Mouse (Mus musculus): ENCODE results near the gene Zfp385b.

The Zfp385b gene

DNA sequence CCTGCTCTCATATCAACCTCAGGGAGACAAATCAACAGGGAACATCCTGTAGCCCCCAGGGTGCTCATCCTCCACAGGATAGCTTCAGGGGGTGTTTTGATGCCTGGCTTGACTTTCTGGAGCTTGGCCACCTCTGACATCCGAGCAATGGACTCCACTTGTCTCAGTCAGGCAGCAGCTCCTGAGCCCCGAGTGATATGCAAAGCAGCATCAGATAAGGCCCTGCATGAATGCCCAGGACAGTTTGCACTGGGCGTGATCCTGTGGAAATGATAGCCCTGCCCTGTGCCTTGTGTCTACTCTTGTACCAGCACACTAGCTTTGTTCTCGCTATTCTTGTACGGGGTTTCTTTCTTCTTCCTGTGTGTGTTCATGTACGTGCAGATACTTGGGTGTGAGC is 303.8 kb downstream of the Zfp385b start:
- DNase-seq (ENCODE audit: low read depth) = no peak

GRCm38 (mm10) chr2:77515011-77515410 is 304.4 kb downstream of the Zfp385b start:
- DNase-seq (ENCODE audit: low read depth) = no peak

DNA sequence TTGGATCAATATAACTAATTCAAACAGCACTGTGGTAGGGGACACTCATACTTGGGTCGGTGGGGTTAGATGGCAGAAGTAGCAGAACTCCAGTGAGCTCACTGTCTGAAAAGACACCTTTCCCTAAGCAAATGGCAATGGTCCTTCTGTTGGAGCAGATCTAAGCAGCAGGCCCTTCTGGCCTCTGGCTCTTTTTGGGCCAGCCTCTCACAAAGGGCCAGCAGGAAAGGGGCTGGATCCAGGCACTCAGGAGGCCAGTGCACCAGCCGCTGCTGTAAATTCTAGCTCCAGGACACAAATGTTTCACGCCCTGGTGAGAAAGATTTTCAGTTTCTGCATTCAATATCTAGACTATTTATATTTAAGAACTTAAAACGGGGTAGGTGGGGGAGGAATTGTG is 305.0 kb downstream of the Zfp385b start:
- no peak for DNase-seq (ENCODE audit: low read depth)

- no peak for DNase-seq (ENCODE audit: low read depth)
Measured at GRCm38 (mm10) chr2:77508731-77509130, 310.7 kb downstream of the Zfp385b start.

DNA sequence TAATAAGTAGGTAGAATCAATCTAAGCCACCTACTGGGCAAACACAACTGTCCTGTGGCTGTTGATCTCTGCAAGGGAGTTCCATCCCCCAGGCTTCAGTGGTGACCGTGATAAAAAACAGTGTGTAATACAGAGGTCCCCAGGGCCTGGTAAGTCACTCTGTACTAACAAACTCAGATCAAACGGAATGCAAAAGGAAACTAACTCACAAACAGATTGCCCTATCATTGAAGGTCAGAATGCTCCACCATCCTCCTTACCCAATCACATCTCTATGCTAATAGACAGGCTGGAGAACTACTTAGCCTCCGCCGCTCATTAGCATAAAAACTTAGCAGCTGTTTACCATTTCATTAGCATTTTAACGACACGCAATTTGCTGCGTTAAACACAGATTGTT is 313.1 kb downstream of the Zfp385b start:
- no peak for DNase-seq (ENCODE audit: low read depth)

GRCm38 (mm10) chr2:77505614-77506013 is 313.8 kb downstream of the Zfp385b start:
- DNase-seq (ENCODE audit: low read depth) = no peak

DNA sequence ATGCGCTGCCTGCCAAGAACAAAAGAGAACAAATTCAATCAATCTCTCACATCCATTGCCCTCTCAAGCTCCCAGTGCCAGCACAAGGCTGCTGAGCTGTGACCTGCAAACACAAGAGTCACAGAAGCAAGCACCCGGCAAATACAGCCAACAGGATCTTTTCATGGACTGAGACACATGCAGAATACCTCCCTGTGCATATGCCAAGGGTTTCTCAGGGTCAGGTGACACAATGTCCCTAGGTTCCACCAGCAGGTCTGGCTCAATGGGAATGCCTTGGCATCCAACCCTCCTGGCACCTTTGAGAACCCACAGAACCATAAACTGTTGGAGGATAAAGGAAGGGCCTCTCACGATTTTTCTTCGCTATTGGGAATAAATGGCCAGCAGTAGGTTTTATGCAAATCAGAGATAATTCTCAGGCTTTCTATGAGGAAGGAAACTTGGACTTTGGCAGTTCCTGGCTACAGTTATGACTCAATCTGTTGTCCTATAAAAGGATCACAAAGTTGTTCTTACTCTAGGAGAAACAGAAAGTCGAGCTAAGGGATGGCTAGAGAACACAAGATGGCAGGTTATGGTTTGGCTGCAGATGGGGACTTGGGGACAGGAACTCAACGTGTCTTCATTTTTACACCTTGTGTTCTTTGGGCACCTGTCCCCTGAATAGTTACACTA is 315.6 kb downstream of the Zfp385b start:
- DNase-seq (ENCODE audit: low read depth) = no peak

DNA sequence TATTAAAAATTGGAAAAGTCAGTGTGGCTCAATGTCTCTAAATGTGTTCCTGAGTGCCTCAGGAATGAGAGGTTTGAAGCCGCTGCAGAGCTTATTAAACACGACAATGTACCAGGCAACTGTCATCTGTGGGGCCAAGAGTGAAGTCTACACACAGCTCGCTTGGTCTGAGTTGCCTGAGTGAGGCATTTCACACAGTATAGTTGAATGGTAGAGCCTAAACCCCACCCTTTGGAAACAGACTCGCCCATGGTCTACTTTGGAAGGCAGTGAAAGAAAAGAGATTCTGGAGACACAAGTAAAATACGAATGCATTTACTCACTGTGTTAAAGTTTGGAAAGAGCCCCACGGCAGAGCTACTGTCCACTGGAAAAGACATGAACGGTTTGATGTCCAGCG is 316.2 kb downstream of the Zfp385b start:
- no peak for DNase-seq (ENCODE audit: low read depth)

DNA sequence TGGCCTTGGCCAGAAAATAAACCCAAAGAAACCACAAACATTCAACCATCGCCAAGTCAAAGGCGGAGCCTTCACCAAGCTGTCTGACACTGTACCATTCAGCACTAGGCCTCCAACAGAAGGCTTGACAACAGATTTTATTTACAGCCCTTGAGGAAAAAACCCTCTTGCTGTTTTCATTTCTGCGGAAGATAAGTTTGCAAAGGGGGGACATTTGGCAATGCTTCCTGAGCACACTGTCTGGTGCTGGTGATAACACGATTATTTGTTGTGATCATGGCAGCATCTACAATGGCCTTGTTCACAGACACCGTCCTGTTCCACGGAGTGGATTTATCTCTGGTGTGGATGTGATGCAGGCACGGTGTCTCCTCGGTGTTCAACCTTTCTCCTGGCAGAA is 317.0 kb downstream of the Zfp385b start:
- no peak for DNase-seq (ENCODE audit: low read depth)

- no peak for DNase-seq (ENCODE audit: low read depth)
Measured at GRCm38 (mm10) chr2:77500480-77500879, 319.0 kb downstream of the Zfp385b start.

DNA sequence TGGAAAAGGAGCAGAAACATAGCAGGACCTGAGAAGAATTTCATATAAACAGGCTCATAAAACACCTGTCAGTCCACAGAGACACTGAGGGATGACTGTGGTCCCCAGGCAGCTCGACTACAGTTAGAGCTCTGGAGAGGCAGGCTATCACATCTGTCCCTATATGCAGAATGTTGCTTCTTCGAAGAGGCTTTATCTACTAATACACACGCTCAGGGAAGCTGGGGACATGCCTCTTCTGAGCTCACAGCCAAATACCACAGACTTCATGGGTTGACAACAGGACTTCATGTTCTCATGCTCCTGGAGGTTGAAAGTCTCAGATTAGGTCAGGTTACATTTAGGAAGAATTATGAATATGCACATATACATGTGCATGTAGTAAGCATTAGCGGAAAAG is 321.1 kb downstream of the Zfp385b start:
- no peak for DNase-seq (ENCODE audit: low read depth)

DNA sequence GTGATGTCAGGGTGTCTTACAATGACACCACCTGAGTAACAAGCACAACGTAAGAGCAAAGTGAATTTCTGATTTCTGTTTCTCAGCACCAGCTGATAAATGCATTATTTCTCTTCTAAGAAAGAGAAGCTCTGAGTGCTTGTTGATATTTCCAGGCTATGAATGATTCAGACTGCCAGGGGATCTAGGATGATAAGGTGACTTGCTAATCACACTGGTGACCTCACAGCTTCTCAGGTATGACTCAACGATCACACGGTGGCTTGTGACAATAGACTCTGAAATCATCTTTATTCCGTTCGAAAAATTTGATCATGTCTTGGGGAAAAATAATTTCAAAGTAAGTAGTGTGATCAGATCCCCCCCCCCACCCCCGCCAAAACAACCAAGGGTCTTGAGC is 321.5 kb downstream of the Zfp385b start:
- DNase-seq (ENCODE audit: low read depth) = no peak

DNA sequence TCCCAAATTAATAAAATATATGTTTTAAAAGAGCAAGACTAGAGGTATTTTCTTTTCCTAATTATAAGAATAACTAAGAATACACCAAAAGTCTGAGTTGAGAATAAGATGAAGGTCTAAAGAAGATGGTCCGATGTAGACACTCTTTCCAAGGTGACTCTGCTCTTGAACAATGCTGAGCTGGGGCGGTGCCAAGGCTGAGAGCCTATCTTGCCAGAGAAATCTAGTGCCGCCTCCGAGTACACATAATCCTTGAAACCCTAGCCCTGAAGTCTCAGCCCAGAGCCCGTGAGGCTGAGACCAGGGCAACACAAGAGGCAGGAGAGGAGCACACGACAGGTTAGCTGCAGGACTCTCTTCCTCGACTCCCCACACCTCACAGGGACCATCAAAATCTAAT is 323.4 kb downstream of the Zfp385b start:
- DNase-seq (ENCODE audit: low read depth) = no peak

GRCm38 (mm10) chr2:77495344-77495743 is 324.1 kb downstream of the Zfp385b start:
- DNase-seq (ENCODE audit: low read depth) = no peak

- DNase-seq (ENCODE audit: low read depth) = no peak
Measured at GRCm38 (mm10) chr2:77493695-77494094, 325.7 kb downstream of the Zfp385b start.

DNA sequence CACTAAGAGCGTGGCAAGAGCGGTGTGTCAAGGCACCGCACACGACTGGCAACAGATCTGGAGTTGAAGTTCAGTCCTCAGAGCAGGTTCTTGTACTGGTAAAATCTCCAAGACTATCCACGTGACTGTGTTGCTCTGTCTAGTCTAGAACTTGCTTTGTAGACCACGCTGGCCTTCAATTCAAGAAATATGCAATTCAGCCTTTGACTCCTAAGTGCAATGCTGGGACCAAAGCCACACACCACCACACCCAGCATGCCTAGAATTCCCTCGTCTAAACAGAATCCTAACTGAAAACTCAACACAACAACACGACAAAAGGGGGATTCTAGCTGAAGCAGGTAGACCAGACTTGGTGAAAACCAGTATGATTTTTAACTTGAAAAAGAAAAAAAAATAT is 332.3 kb downstream of the Zfp385b start:
- no peak for DNase-seq (ENCODE audit: low read depth)

DNA sequence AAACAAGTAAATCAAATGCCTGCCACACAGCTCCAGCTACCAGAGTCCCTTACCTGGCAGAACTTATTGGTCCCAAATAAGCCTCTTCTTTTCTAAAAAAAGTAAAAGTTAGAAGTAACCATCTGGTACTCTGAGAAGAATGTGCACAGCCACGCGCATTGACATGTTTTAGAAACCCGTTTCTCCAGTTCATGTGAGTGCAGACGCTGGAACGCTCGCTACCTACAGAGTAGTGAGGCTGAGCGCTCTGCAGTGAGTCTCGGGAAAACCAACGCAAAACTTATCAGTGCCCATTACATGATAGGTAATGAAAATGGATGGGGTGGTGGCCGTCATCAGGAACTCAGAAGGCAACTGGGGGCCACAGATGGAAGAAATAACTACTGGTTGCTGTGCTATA is 338.2 kb downstream of the Zfp385b start:
- no peak for DNase-seq (ENCODE audit: low read depth)

DNA sequence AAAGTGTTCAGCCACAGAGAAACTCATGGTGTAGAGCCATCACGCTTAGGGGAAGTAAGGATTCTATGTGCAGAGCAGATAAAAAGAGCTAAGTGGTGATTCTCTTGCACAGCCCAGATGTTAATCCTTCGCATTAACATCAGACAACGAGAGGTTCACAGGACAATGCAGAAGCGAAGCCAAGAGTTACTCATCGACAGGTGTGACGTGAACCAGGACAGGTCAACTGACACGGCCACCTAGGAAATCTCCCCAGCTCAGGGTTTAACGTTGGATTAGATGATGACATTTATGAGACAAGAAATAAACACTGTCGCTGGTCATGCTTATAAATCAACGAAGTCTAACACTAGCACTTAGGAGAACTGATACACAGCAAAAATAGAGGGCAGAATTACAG is 341.9 kb downstream of the Zfp385b start:
- DNase-seq (ENCODE audit: low read depth) = no peak

- no peak for DNase-seq (ENCODE audit: low read depth)
Measured at GRCm38 (mm10) chr2:77476444-77476843, 343.0 kb downstream of the Zfp385b start.

DNA sequence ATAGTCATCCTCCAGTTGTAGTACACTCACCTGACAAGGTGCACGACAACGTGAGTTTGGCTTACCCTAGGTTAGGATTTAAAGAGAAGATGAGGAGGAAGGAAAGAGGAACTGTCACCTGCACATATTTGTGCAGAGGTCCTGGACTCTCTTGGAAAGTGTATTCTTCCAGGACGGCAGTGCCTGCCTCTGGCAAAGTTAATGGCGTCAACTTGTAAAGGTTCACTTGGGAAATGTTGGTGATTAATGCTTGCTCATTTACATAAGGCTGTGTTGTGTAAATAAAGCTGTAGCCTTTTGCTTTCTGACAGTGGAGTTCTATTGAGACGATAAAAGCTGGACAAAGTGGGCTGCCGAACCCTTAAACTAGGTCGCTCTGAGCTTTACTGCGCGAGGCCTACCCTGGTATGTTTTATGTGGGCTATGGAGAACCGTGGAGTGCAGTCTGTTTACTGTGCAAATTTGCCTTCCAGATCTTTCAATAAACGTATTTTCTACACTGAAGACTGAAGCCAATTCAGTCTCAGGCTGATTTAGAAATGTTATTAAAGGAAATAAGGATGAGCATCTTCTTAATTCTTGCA is 347.1 kb downstream of the Zfp385b start:
- DNase-seq (ENCODE audit: low read depth) = no peak

GRCm38 (mm10) chr2:77470716-77471115 is 348.7 kb downstream of the Zfp385b start:
- DNase-seq (ENCODE audit: low read depth) = no peak

DNA sequence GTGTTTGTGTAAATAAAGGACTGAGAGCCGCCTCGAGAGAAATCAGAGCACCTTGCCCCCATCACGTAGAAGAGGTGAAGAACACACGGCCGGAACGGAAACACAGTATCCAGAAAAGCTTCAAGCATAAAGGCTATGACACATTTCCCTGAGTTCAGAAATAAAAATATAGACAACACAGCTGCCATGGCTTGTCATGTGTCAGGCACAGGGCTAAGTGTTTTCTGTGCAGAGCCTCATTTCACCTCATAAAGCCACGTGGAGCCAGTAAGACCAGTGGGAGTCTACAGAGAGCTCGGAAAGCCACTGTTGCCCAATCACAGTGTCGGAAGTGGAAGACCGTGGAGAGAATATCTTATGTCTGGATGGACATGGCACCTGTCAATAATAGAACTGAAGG is 358.0 kb downstream of the Zfp385b start:
- no peak for DNase-seq (ENCODE audit: low read depth)

- no peak for DNase-seq (ENCODE audit: low read depth)
Measured at GRCm38 (mm10) chr2:77460011-77460410, 359.4 kb downstream of the Zfp385b start.

DNA sequence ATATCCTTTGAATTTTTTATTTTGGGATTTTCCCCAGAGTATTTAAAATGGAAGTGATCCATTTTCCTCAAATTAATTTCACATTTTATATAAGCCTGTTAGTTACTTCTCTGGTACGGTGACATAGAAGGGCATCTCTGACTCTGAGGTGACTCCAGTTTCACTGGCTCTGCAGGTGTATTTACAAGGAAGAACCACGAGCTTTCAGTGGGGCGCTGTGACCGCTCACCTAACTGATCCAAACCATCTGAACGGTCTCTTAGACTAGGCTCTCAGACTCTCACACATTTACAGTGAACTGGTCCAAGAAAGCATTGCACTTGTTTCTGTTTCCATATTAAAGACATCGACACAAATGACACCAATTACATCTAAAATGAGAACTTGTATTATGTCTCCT is 361.0 kb downstream of the Zfp385b start:
- no peak for DNase-seq (ENCODE audit: low read depth)
